Mouse (Mus musculus): ENCODE measurements around the gene Ptar1.

DNA sequence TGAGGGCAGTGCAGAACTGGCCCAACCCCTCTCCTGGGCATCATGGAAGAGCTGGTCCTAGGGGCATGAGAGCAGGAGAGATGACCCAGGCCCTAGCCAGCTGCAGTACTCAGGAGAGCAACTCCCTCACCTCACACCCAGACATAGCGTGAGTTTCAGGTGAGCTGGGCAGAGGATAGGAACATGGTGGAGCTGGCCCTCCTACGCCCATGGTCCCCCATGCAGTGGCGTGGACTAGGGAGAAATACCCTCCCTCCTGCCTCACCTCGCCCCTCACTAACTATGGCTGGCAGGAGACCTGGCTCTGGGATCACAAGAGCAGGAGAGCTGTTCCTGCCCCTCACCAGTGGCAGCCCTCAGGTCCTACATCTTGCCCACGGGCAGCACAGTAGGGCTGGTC lies 43.4 kb upstream of the Ptar1 start:
- TF ChIP-seq CTCF (IDR thresholded peaks at IDR 0.05; ENCODE audit: extremely low read depth, insufficient read depth, low read length) (no peak), POLR2A (IDR thresholded peaks at IDR 0.05; ENCODE audit: extremely low read depth, insufficient read depth, low read length) (no peak)

All from cortical plate, adult 2 months (tissue).